Mouse (Mus musculus): ENCODE measurements at regions not wholly inside any gene's neighbourhood (a gene's known extent, or its start where the extent isn't known, plus 50 kb on each side); places are given as distances from the start of the nearest gene placed in this dataset.
"Not testable (repeated sequence)": the region's sequence is repeated elsewhere in the genome, so short reads cannot be mapped to it uniquely, and the experiment has no call there.

GRCm38 (mm10) chr2:166301161-166301560 is 145.7 kb upstream of the Sulf2 start:
- Histone ChIP-seq H3K27me3 (ENCODE audit: control insufficient read depth, insufficient read depth, low read length) (no peaks in the 10 kb centered on the region), H3K36me3 (ENCODE audit: control insufficient read depth, insufficient read depth, low read length) (no peaks in the 10 kb centered on the region), H3K27ac (replicated peaks; ENCODE audit: low read depth, low read length) (no peak overlapping the region), H3K9me3 (ENCODE audit: control insufficient read depth, low read length) (no peaks in the 10 kb centered on the region), H3K4me2 (ENCODE audit: low read length) (no peak overlapping the region), H3K4me1 (ENCODE audit: control insufficient read depth, insufficient read depth, low read length) (peaks cover 15% of the 10 kb centered on the region), H3K4me3 (replicated peaks; ENCODE audit: low read depth, low read length) (no peak overlapping the region), H3K9ac (replicated peaks; ENCODE audit: low read length) (no peak overlapping the region)
- no peak for DNase-seq
- WGBS = 91% methylated on average over 9 of the region's 9 CpGs
- no peak for ATAC-seq (ENCODE audit: low FRiP score, low TSS enrichment)

GRCm38 (mm10) chr2:166294672-166295071 is 139.2 kb upstream of the Sulf2 start:
- no peak for ATAC-seq (ENCODE audit: low FRiP score, low TSS enrichment)
- no peak overlapping the region for H3K9ac ChIP-seq (replicated peaks; ENCODE audit: low read length)

GRCm38 (mm10) chr2:166292987-166293386 is 137.5 kb upstream of the Sulf2 start:
- Histone ChIP-seq H3K4me3 (replicated peaks; ENCODE audit: low read depth, low read length) (no peak overlapping the region), H3K9me3 (ENCODE audit: control insufficient read depth, low read length) (no peaks in the 10 kb centered on the region), H3K27me3 (ENCODE audit: control insufficient read depth, insufficient read depth, low read length) (no peaks in the 10 kb centered on the region), H3K36me3 (ENCODE audit: control insufficient read depth, insufficient read depth, low read length) (no peaks in the 10 kb centered on the region), H3K9ac (replicated peaks; ENCODE audit: low read length) (no peak overlapping the region), H3K4me2 (ENCODE audit: low read length) (no peak overlapping the region), H3K4me1 (ENCODE audit: control insufficient read depth, insufficient read depth, low read length) (peaks cover 15% of the 10 kb centered on the region; the same call in 1 of the 2 replicates), H3K27ac (replicated peaks; ENCODE audit: low read depth, low read length) (no peak overlapping the region)
- ATAC-seq (ENCODE audit: low FRiP score, low TSS enrichment) (no peak), DNase-seq (no peak)
- WGBS = 91% methylated on average over 6 of the region's 6 CpGs

More at GRCm38 (mm10) chr2:166294672-166295071, 139.2 kb upstream of the Sulf2 start:
- Histone ChIP-seq H3K4me3 (replicated peaks; ENCODE audit: low read depth, low read length) (no peak overlapping the region), H3K27ac (replicated peaks; ENCODE audit: low read depth, low read length) (no peak overlapping the region), H3K9me3 (ENCODE audit: control insufficient read depth, low read length) (no peaks in the 10 kb centered on the region), H3K27me3 (ENCODE audit: control insufficient read depth, insufficient read depth, low read length) (no peaks in the 10 kb centered on the region), H3K4me2 (ENCODE audit: low read length) (no peak overlapping the region), H3K36me3 (ENCODE audit: control insufficient read depth, insufficient read depth, low read length) (no peaks in the 10 kb centered on the region), H3K4me1 (ENCODE audit: control insufficient read depth, insufficient read depth, low read length) (peaks cover 15% of the 10 kb centered on the region; the same call in 1 of the 2 replicates)
- no peak for DNase-seq
- WGBS = 86% methylated on average over 10 of the region's 10 CpGs

- H3K4me1 ChIP-seq (ENCODE audit: control insufficient read depth, insufficient read depth, low read length) = peaks cover 15% of the 10 kb centered on the region; the same call in 1 of the 2 replicates
- no peak overlapping the region for H3K27ac ChIP-seq (replicated peaks; ENCODE audit: low read depth, low read length)
- no peaks in the 10 kb centered on the region for H3K27me3 ChIP-seq (ENCODE audit: control insufficient read depth, insufficient read depth, low read length)
- no peak overlapping the region for H3K4me2 ChIP-seq (ENCODE audit: low read length)
- no peaks in the 10 kb centered on the region for H3K9me3 ChIP-seq (ENCODE audit: control insufficient read depth, low read length)
- DNase-seq (no peak), ATAC-seq (ENCODE audit: low FRiP score, low TSS enrichment) (no peak)
- H3K4me3 ChIP-seq (replicated peaks; ENCODE audit: low read depth, low read length) = no peak overlapping the region
- 48% methylated on average over 6 of the region's 6 CpGs for WGBS
- H3K36me3 ChIP-seq (ENCODE audit: control insufficient read depth, insufficient read depth, low read length) = no peaks in the 10 kb centered on the region
- H3K9ac ChIP-seq (replicated peaks; ENCODE audit: low read length) = no peak overlapping the region
Measured at GRCm38 (mm10) chr2:166291266-166291665, 135.8 kb upstream of the Sulf2 start.

- no peak overlapping the region for H3K4me2 ChIP-seq (ENCODE audit: low read length)
- WGBS = 37% methylated on average over 9 of the region's 9 CpGs
- peaks cover 13% of the 10 kb centered on the region; the same call in 1 of the 2 replicates for H3K4me1 ChIP-seq (ENCODE audit: control insufficient read depth, insufficient read depth, low read length)
- H3K27me3 ChIP-seq (ENCODE audit: control insufficient read depth, insufficient read depth, low read length) = no peaks in the 10 kb centered on the region
- no peak overlapping the region for H3K4me3 ChIP-seq (replicated peaks; ENCODE audit: low read depth, low read length)
- no peak overlapping the region for H3K27ac ChIP-seq (replicated peaks; ENCODE audit: low read depth, low read length)
- 0 out of 2 replicates have a peak overlapping the region, but pooled peaks have one; percentile 12 for H3K9ac ChIP-seq (replicated peaks; ENCODE audit: low read length)
- no peaks in the 10 kb centered on the region for H3K36me3 ChIP-seq (ENCODE audit: control insufficient read depth, insufficient read depth, low read length)
- DNase-seq = no peak
- H3K9me3 ChIP-seq (ENCODE audit: control insufficient read depth, low read length) = no peaks in the 10 kb centered on the region
- ATAC-seq (ENCODE audit: low FRiP score, low TSS enrichment) = no peak
Measured at GRCm38 (mm10) chr2:166290826-166291225, 135.4 kb upstream of the Sulf2 start.

- no peak overlapping the region for H3K9ac ChIP-seq (replicated peaks; ENCODE audit: low read length)
Measured at GRCm38 (mm10) chr2:166289198-166289597, 133.7 kb upstream of the Sulf2 start.

GRCm38 (mm10) chr2:166281137-166281536 is 125.7 kb upstream of the Sulf2 start:
- H3K9ac ChIP-seq (replicated peaks; ENCODE audit: low read length); H3K36me3 ChIP-seq (ENCODE audit: control insufficient read depth, insufficient read depth, low read length); H3K9me3 ChIP-seq (ENCODE audit: control insufficient read depth, low read length); H3K4me2 ChIP-seq (ENCODE audit: low read length); H3K4me3 ChIP-seq (replicated peaks; ENCODE audit: low read depth, low read length); DNase-seq; ATAC-seq (ENCODE audit: low FRiP score, low TSS enrichment); H3K27me3 ChIP-seq (ENCODE audit: control insufficient read depth, insufficient read depth, low read length); H3K4me1 ChIP-seq (ENCODE audit: control insufficient read depth, insufficient read depth, low read length): not testable (repeated sequence)
- 0 out of 2 replicates have a peak overlapping the region, but pooled peaks have one; percentile 26 for H3K27ac ChIP-seq (replicated peaks; ENCODE audit: low read depth, low read length)
- WGBS = no CpG with 5 or more reads among the region's 5 CpGs

More at GRCm38 (mm10) chr2:166289198-166289597, 133.7 kb upstream of the Sulf2 start:
- H3K4me3 ChIP-seq (replicated peaks; ENCODE audit: low read depth, low read length) = no peak overlapping the region
- no peaks in the 10 kb centered on the region for H3K27me3 ChIP-seq (ENCODE audit: control insufficient read depth, insufficient read depth, low read length)
- H3K4me1 ChIP-seq (ENCODE audit: control insufficient read depth, insufficient read depth, low read length) = peaks cover 13% of the 10 kb centered on the region; the same call in 1 of the 2 replicates
- 77% methylated on average over 6 of the region's 6 CpGs for WGBS
- DNase-seq = no peak
- H3K27ac ChIP-seq (replicated peaks; ENCODE audit: low read depth, low read length) = no peak overlapping the region
- H3K36me3 ChIP-seq (ENCODE audit: control insufficient read depth, insufficient read depth, low read length) = no peaks in the 10 kb centered on the region
- no peaks in the 10 kb centered on the region for H3K9me3 ChIP-seq (ENCODE audit: control insufficient read depth, low read length)
- ATAC-seq (ENCODE audit: low FRiP score, low TSS enrichment) = no peak
- H3K4me2 ChIP-seq (ENCODE audit: low read length) = no peak overlapping the region

GRCm38 (mm10) chr2:166280651-166281127 is 125.2 kb upstream of the Sulf2 start:
- Histone ChIP-seq H3K9ac (replicated peaks; ENCODE audit: low read length) (no peak overlapping the region), H3K27me3 (ENCODE audit: control insufficient read depth, insufficient read depth, low read length) (no peaks in the 10 kb centered on the region), H3K4me3 (replicated peaks; ENCODE audit: low read depth, low read length) (no peak overlapping the region), H3K27ac (replicated peaks; ENCODE audit: low read depth, low read length) (0 out of 2 replicates have a peak overlapping the region, but pooled peaks have one; percentile 26), H3K4me1 (ENCODE audit: control insufficient read depth, insufficient read depth, low read length) (peaks cover 6% of the 10 kb centered on the region), H3K9me3 (ENCODE audit: control insufficient read depth, low read length) (no peaks in the 10 kb centered on the region), H3K4me2 (ENCODE audit: low read length) (no peak overlapping the region), H3K36me3 (ENCODE audit: control insufficient read depth, insufficient read depth, low read length) (no peaks in the 10 kb centered on the region)
- ATAC-seq (ENCODE audit: low FRiP score, low TSS enrichment) (no peak), DNase-seq (peak; percentile 46)
- 32% methylated on average over 5 of the region's 5 CpGs for WGBS

GRCm38 (mm10) chr2:166279676-166280075 is 124.2 kb upstream of the Sulf2 start:
- Histone ChIP-seq H3K27me3 (ENCODE audit: control insufficient read depth, insufficient read depth, low read length) (no peaks in the 10 kb centered on the region), H3K4me1 (ENCODE audit: control insufficient read depth, insufficient read depth, low read length) (peaks cover 6% of the 10 kb centered on the region), H3K4me2 (ENCODE audit: low read length) (no peak overlapping the region), H3K9ac (replicated peaks; ENCODE audit: low read length) (no peak overlapping the region), H3K36me3 (ENCODE audit: control insufficient read depth, insufficient read depth, low read length) (no peaks in the 10 kb centered on the region), H3K9me3 (ENCODE audit: control insufficient read depth, low read length) (no peaks in the 10 kb centered on the region), H3K27ac (replicated peaks; ENCODE audit: low read depth, low read length) (no peak overlapping the region), H3K4me3 (replicated peaks; ENCODE audit: low read depth, low read length) (no peak overlapping the region)
- 75% methylated on average over 15 of the region's 15 CpGs for WGBS
- ATAC-seq (ENCODE audit: low FRiP score, low TSS enrichment) = no peak
- no peak for DNase-seq
